Mouse (Mus musculus) liver, embryonic 12.5 days (tissue): ENCODE measurements around the gene Park7. TPM values are rescaled to one million over a fixed set of nuclear protein-coding genes. Genes with fewer than 3 reads are reported as not detected.
A peak's percentile ranks its signal among the peaks of the same experiment; 100 is the strongest.
"Not testable (repeated sequence)": the region's sequence is repeated elsewhere in the genome, so short reads cannot be mapped to it uniquely, and the experiment has no call there.

Source experiments
- ATAC-seq: fragments of 200-750 bp; cut with Nextera tagmentation; 2 replicates; pipeline ENCODE4 v1.8.0; 2017; ENCODE audit warnings: moderate number of reproducible peaks, mild to moderate bottlenecking, moderate library complexity
- H3K27ac ChIP-seq: fragments of 300-500 bp; sonication (generic); 2 replicates; pipeline ENCODE4 v1.5.1; 2016; ENCODE audit warnings: mild to moderate bottlenecking
- H3K27me3 ChIP-seq: fragments of 300-500 bp; sonication (generic); replicated peaks from 2 replicates; pipeline ENCODE4 v1.6.1; 2016; ENCODE audit warnings: mild to moderate bottlenecking, moderate library complexity
- H3K36me3 ChIP-seq: fragments of 300-500 bp; sonication (generic); 2 replicates; pipeline ENCODE4 v1.6.1; 2016; ENCODE audit warnings: mild to moderate bottlenecking, moderate library complexity
- H3K4me1 ChIP-seq: fragments of 300-500 bp; sonication (generic); 2 replicates; pipeline ENCODE4 v1.6.1; 2016
- H3K4me2 ChIP-seq: fragments of 300-500 bp; sonication (generic); 2 replicates; pipeline ENCODE4 v1.6.1; 2016; ENCODE audit warnings: mild to moderate bottlenecking, moderate library complexity
- H3K4me3 ChIP-seq: fragments of 300-500 bp; sonication (generic); 2 replicates; pipeline ENCODE4 v1.5.1; 2016; ENCODE audit warnings: mild to moderate bottlenecking, moderate library complexity
- H3K9ac ChIP-seq: fragments of 300-500 bp; sonication (generic); 2 replicates; pipeline ENCODE4 v1.6.1; 2016; ENCODE audit warnings: mild to moderate bottlenecking, moderate library complexity
- H3K9me3 ChIP-seq: fragments of 300-500 bp; sonication (generic); replicated peaks from 2 replicates; pipeline ENCODE4 v1.6.1; 2016; ENCODE audit warnings: mild to moderate bottlenecking, moderate library complexity
- WGBS: fragments of 180-500 bp; shearing (Covaris S2); methylation state at CpG from one replicate; pipeline ENCODE4 v1.1.7; 2016; ENCODE audit not compliant: insufficient replicate concordance; 5-methylcytosine and 5-hydroxymethylcytosine counted together
- polyA plus RNA-seq: library from polyadenylated mRNA; unstranded; fragments of >200 nt; fragmentation: Nextera tagmentation; extraction: Ambion mirVana; gene quantifications from 2 replicates; pipeline ENCODE4 v1.2.1, GENCODE M21; 2016

Gene Park7
- polyA plus RNA-seq, 1 experiment from 2014 or later = 344 TPM

DNA sequence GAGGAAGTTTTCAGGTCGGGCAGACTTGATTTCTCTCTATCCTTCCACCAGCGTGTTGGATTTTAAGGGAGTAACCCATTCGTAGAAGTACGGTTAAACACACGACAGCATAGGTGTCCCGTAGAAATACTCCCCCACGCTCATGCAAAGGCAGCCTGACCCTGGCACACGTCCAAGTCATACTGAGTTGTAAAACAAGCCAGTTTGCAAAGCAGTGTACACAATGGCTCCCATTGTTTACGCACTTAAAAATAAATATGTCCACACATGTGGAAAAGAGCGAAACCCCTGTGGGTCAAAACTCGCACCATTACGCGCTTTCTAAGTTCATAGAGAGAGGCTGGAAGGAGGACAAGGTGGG lies 24.3 kb downstream of the Park7 start:
- Histone ChIP-seq H3K9me3 (no peaks in the 10 kb centered on the region), H3K4me2 (0 out of 2 replicates have a peak overlapping the region, but pooled peaks have one; percentile 7), H3K36me3 (no peaks in the 10 kb centered on the region), H3K9ac (no peak overlapping the region), H3K4me3 (no peak overlapping the region), H3K27ac (peak overlapping the region; percentile 64; the same call in 1 of the 2 replicates), H3K27me3 (no peaks in the 10 kb centered on the region), H3K4me1 (peaks cover 24% of the 10 kb centered on the region)
- 64% methylated on average over 13 of the region's 13 CpGs for WGBS
- ATAC-seq = no peak

DNA sequence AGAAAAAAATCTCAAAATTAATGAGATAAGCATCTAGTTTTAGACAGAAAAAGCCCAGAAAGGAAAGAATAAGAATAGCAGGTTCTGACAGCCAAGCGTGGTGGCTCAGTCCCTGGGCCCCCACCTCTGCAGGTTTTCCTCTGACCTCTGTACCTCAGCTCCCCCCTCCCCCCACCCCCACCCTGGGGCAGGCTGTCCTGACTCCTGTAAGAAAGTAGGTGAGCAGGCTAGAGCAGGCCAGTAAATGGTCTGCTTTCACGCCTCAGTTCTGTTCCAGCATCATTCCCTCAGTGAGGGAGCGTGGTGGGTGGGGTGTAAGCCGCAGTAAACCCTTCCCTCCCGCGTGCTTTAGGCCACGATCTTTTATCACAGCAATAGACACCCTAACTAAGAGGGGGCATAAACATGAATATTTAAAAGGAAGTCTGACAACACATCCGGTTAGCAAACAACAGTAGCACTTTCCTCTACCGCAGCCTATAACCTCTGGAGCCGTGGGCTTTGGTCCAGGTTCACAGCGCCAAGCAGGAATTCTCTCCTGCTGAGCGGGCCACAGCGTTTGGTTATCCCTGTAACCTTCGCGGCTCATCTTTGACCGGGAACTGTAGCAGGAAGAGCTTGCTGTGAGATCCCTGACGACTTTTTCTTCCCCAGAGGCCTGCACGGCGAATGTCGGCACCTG lies 24.8 kb downstream of the Park7 start:
- WGBS = 44% methylated on average over 20 of the region's 20 CpGs
- ATAC-seq = 0 out of 2 replicates have a peak, but pooled peaks have one; percentile 18

DNA sequence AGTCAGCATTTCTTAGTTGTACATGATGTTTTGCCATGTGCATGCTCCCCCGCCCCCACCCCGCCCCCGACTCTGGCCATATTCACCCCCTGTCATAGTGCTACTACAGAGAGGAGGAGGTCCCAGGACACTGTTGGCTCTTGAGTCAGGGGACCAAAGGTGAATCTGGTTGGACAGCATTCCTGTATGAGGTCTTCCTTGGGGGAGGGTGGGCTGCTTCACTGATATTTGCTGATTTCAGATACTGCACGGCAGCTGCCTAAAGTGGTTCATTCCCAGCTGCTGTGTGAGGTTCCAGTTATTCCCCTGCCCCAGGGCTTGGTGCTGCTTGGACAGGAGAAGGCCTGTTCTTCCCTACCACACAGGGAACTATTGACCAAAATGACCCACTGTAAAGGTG lies 25.7 kb downstream of the Park7 start:
- ATAC-seq = no peak
- Histone ChIP-seq H3K4me3 (no peak overlapping the region), H3K9ac (no peak overlapping the region), H3K9me3 (no peaks in the 10 kb centered on the region), H3K4me1 (peaks cover 19% of the 10 kb centered on the region), H3K36me3 (no peaks in the 10 kb centered on the region), H3K27me3 (no peaks in the 10 kb centered on the region), H3K4me2 (no peak overlapping the region), H3K27ac (no peak overlapping the region)
- WGBS = 68% methylated on average over 4 of the region's 4 CpGs

More for the DNA sequence above, 24.8 kb downstream of the Park7 start:
- Histone ChIP-seq H3K9me3 (no peaks in the 10 kb centered on the region), H3K27ac (peak overlapping the region; percentile 64; the same call in 1 of the 2 replicates), H3K4me1 (peaks cover 19% of the 10 kb centered on the region), H3K4me3 (no peak overlapping the region), H3K36me3 (no peaks in the 10 kb centered on the region), H3K9ac (no peak overlapping the region), H3K4me2 (0 out of 2 replicates have a peak overlapping the region, but pooled peaks have one; percentile 7), H3K27me3 (no peaks in the 10 kb centered on the region)

DNA sequence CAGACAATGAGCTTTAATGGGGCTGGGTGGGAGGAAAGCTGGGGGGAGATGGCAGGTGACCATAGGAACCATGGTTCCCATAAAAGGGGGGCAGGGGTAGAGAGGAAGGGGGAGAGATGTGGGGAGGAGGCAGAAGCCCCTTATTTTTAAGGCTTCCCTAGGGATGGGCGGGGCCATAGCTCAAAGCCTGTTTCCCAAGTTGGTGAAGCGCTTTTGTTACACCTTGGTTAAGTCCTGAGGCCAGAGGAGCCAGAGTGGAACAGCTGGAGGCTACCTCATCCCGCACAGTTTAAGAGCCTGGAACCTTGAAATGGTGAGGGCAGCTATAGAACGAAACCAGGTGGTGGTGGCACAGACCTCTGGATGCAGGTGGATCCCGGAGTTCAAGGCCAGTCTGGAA lies 26.3 kb downstream of the Park7 start:
- Histone ChIP-seq H3K4me2 (no peak overlapping the region), H3K4me3 (no peak overlapping the region), H3K36me3 (no peaks in the 10 kb centered on the region), H3K27ac (no peak overlapping the region), H3K9me3 (no peaks in the 10 kb centered on the region), H3K4me1 (peaks cover 19% of the 10 kb centered on the region), H3K27me3 (no peaks in the 10 kb centered on the region), H3K9ac (no peak overlapping the region)
- ATAC-seq = no peak
- WGBS = 76% methylated on average over 5 of the region's 5 CpGs

DNA sequence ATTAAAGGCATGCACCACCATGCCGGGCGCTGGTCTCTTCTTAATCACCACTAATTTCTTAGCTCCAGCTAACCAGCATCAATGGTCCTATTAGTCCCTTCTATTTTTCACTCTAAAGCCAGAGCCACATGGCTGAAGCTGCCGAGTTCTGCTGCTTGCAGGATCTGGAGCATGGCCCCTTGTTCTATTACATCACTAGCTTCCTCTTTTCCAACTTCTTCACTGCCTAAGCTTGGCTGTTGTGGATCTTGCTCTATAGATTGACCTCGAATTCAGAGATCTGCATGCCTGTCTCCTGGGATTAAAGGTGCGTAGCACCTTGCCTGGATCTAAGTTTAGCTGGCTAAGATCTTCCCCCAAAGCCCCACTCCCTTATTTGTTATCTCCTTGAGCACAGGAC lies 31.6 kb downstream of the Park7 start:
- H3K9me3 ChIP-seq = peaks cover 27% of the 10 kb centered on the region
- H3K4me1 ChIP-seq = no peaks in the 10 kb centered on the region
- no peak overlapping the region for H3K4me3 ChIP-seq
- no peak for ATAC-seq
- H3K27me3 ChIP-seq = no peaks in the 10 kb centered on the region
- H3K27ac ChIP-seq = no peak overlapping the region
- H3K36me3 ChIP-seq = no peaks in the 10 kb centered on the region
- no peak overlapping the region for H3K9ac ChIP-seq
- no peak overlapping the region for H3K4me2 ChIP-seq
- 50% methylated on average over 5 of the region's 5 CpGs for WGBS

DNA sequence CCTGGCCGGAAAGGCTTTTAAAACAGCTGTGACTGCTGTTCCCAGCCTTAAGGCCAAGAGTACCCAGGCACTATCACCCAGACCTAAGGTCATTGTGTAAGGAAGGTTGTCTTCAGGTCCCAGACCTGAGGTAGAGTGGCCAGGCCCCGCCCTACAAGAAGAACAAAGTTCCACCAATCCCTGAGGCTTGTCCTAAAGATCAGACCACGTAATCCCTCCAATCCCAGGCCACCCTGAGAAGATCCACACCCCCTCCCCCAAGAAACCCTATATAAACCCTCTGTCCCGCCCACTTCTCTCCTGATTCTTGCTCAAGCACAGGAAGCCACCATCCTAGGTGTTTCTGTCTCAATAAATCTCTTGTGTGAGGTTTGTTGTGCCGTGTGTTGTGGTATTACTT lies 33.9 kb downstream of the Park7 start:
- ATAC-seq = no peak
- WGBS = 76% methylated on average over 5 of the region's 5 CpGs
- Histone ChIP-seq H3K36me3 (no peaks in the 10 kb centered on the region), H3K4me2 (no peak overlapping the region), H3K9ac (no peak overlapping the region), H3K4me1 (no peaks in the 10 kb centered on the region), H3K27me3 (no peaks in the 10 kb centered on the region), H3K4me3 (no peak overlapping the region), H3K9me3 (peaks cover 27% of the 10 kb centered on the region), H3K27ac (no peak overlapping the region)

DNA sequence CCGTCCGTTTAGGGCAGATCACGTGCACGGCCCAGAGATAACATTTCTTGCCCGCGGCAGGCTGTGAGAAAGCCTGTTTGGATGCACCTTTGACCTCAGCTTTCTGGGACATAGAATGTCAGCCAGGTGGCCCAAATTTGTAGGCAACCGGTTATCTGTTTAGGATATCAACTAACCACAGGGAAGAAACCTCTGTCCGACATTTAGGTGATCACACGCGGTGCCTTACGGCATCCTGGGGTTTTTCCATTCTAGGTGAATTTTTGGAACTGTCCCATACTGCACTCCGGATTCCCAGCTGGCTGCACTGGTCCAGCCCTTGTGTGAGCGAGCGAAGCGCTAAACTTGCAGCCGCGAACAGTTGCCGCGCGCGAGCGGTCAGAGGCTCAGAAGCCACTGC lies 34.6 kb downstream of the Park7 start:
- peaks cover 5% of the 10 kb centered on the region; the same call in 1 of the 2 replicates for H3K4me1 ChIP-seq
- H3K36me3 ChIP-seq = no peaks in the 10 kb centered on the region
- H3K9ac ChIP-seq = no peak overlapping the region
- H3K9me3 ChIP-seq = peaks cover 27% of the 10 kb centered on the region
- H3K4me2 ChIP-seq = no peak overlapping the region
- no peaks in the 10 kb centered on the region for H3K27me3 ChIP-seq
- no peak overlapping the region for H3K4me3 ChIP-seq
- no peak for ATAC-seq
- WGBS = 87% methylated on average over 22 of the region's 22 CpGs
- no peak overlapping the region for H3K27ac ChIP-seq

DNA sequence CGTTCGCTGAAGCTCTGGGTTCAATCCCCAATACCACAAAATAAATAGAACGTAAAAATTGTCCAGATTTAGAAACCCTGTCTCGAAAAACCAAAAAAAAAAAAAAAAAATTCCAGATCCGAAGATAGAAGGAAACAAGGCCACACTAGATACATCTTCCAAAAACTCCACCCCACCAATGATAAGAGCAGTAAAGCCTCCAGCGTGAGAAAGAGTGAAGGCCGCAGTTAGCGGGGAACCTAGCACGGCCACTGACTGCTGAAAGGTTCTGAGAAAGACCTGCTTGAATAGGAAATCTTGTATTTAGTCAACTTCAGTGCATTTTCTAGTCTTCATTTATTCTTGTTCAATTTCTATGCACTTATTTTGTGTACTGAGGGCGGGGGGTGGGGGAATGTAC lies 38.8 kb downstream of the Park7 start:
- Histone ChIP-seq H3K4me3 (no peak overlapping the region), H3K4me2 (no peak overlapping the region), H3K27me3 (no peaks in the 10 kb centered on the region), H3K9ac (no peak overlapping the region), H3K36me3 (no peaks in the 10 kb centered on the region), H3K4me1 (peaks cover 20% of the 10 kb centered on the region), H3K27ac (no peak overlapping the region), H3K9me3 (peaks cover 24% of the 10 kb centered on the region)
- WGBS = 67% methylated on average over 10 of the region's 10 CpGs
- no peak for ATAC-seq

DNA sequence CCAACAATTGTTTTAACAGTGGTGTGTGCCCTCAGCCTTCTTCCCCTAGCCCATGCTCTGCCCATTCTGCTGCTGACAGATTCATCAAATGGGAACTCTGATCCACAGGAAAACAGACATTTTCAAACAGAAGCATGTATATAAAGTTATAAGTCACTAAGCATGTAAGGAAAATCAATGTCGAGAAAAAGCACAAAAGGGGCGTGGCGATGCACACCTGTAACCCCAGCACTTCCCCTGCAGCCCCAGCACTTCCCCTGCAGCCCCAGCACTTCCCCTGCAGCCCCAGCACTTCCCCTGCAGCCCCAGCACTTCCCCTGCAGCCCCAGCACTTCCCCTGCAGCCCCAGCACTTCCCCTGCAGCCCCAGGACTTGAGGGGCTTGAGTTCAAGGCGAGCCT lies 39.8 kb downstream of the Park7 start:
- WGBS = 14% methylated on average over 4 of the region's 4 CpGs
- H3K9ac ChIP-seq = not testable (repeated sequence)

DNA sequence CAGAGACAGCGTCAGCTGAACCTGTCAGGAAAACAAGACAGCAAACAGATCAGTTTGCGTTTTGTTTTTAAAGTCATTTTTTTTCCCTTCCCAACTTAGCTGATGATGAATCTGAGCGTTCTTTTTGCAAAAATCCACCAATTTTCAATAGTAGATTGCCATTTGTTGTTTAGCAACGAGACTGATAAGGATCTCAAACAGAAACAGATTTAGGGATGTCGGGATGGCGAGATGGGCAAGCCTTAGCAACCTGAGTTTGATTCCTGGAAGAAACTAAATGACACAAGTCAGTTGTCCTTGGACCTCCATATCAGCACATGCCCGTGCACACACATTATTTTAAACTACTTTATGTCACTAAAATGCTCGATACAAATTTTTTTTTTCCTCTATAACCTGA lies 41.6 kb downstream of the Park7 start:
- Histone ChIP-seq H3K9ac (no peak overlapping the region), H3K4me2 (no peak overlapping the region), H3K36me3 (peaks cover 8% of the 10 kb centered on the region; the same call in 1 of the 2 replicates), H3K4me3 (no peak overlapping the region), H3K9me3 (no peaks in the 10 kb centered on the region), H3K27me3 (no peaks in the 10 kb centered on the region), H3K4me1 (peaks cover 30% of the 10 kb centered on the region), H3K27ac (no peak overlapping the region)
- 60% methylated on average over 8 of the region's 8 CpGs for WGBS
- ATAC-seq = no peak

More for the DNA sequence above, 39.8 kb downstream of the Park7 start:
- H3K27me3 ChIP-seq, H3K36me3 ChIP-seq, H3K4me2 ChIP-seq, H3K27ac ChIP-seq, H3K4me3 ChIP-seq, ATAC-seq: not testable (repeated sequence)
- peaks cover 26% of the 10 kb centered on the region for H3K4me1 ChIP-seq
- peaks cover 14% of the 10 kb centered on the region for H3K9me3 ChIP-seq

DNA sequence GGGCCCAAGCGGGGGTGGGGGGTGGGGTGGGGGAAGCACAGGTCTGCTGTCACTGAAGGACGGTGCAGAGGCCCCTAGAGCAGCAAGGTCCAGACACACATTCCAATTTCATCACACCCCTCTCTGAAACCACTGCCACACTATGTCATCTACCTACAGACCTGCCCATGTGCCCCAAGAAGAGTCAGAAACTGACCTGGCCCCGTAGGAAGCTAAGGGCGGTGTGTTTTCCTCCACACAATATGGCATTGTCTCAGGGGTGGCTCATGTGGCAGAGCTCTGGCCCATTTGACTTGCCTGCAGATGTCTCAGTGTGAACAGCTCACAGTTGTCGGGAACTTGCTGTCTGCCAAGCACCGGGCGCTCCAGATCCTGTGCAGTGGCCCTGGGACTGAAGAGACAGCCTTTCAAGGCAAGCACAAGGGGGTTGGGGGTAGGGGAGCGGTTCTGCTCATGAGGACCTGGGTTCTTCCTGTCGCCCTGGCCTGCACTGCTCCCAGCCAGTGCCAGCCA lies 42.0 kb downstream of the Park7 start:
- peaks cover 30% of the 10 kb centered on the region for H3K4me1 ChIP-seq
- H3K27me3 ChIP-seq = no peaks in the 10 kb centered on the region
- H3K27ac ChIP-seq = no peak overlapping the region
- H3K4me2 ChIP-seq = no peak overlapping the region
- H3K9ac ChIP-seq = no peak overlapping the region
- peaks cover 12% of the 10 kb centered on the region for H3K36me3 ChIP-seq
- 0 out of 2 replicates have a peak, but pooled peaks have one; percentile 48 for ATAC-seq
- 55% methylated on average over 9 of the region's 9 CpGs for WGBS
- no peaks in the 10 kb centered on the region for H3K9me3 ChIP-seq
- no peak overlapping the region for H3K4me3 ChIP-seq

DNA sequence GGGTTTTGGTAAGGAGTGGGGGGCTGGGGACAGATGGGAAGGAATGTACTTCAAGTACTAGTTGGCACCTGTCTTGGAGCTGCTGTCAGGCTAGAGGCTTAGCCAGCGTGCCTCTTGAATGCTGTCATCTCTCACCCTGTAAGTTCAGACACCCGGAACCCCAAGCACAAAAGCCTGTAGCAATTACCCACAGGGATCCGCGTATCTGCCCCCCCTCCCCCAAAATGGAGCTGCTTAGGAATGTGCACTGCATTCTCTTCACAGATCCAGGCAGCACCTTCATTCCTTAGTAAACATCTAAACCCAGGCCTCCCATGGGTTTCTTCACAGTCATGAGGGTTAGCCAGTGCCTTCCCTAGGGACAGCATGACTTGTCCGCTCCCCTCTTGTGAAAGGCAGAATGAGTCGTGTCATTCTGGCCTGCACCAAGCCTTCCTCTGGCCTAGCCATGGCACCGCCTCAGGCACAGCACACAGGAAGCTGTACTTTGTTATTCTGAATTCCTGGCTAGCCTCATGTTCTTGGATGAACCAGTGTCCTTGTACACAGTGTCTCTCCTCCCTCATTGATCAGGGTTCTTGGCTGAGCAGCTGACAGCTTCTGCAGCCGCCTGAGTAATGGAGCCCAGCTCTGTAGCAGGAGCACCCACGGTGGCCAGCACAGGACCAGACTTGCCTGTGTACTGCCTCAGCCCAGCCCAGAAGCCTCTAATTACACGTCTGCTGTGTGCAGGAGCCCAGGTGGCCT lies 42.7 kb downstream of the Park7 start:
- Histone ChIP-seq H3K9ac (no peak overlapping the region), H3K4me3 (no peak overlapping the region)
- 54% methylated on average over 10 of the region's 10 CpGs for WGBS

More for the DNA sequence above, 42.7 kb downstream of the Park7 start:
- peak; percentile 39; the same call in 1 of the 2 replicates for ATAC-seq
- Histone ChIP-seq H3K9me3 (no peaks in the 10 kb centered on the region), H3K4me1 (peaks cover 30% of the 10 kb centered on the region), H3K36me3 (peaks cover 18% of the 10 kb centered on the region), H3K4me2 (no peak overlapping the region), H3K27me3 (no peaks in the 10 kb centered on the region), H3K27ac (no peak overlapping the region)
